In the genomic region with DNA sequence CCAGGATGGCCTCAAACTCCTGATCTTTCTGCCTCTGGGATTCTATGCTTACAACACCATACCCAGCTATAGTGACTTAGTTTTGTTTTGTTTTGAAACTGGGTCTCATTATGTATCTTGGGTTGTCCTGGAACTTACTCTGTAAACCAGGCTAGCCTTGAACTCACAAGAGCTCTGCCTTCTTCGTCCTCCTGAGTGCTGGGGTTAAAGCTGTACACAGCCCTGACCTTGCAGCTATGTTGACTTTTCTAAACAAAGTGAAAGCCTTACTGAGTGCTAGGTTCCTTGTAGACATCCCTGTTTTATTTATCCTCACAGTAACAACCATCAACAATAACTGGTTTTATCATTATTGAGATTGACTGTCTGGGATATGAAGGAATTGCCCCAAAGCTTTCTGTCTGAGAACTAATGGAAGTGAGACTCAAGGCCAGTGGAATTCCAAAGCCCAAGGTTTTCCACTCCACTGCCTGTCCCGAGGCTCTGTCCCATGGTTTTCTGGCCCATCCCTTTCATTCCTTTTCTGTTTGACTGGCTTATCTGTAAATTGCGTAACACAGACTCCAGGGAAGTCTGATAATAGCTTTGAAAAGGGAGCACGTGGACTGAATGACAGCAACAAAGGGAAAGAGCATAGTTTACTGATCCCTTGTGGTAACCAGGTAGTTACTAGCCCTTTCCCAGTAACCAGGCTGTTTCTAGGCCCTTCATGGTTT, we compare ENCODE assay signal across 9 mouse cellular contexts. TPM values are rescaled to one million over a fixed set of nuclear protein-coding genes. Genes with fewer than 3 reads are reported as not detected.
DNase-seq lines count a peak whose midpoint lies in the region; ATAC-seq and TF ChIP-seq lines count a peak whose summit lies in the region.
"Had no signal": no experiment of that assay in that cellular context is flagged by ENCODE, and none has a peak within 500 bp of the region (broad histone marks: within the 10 kb centered on the region; RNA-seq: fewer than 3 reads in every experiment).

No protein-coding gene starts in this region.

- intact Hi-C loops in heart, adult 2 months (cut with DNase I): no loop called here

- no peaks in the 10 kb centered on the region for H3K9me3 ChIP-seq in heart, embryonic 12.5 days (replicated peaks)
- H3K9me3 ChIP-seq in liver, embryonic 12.5 days (replicated peaks): no peaks in the 10 kb centered on the region
- no peaks in the 10 kb centered on the region for H3K9me3 ChIP-seq in forebrain, postnatal 0 days (ENCODE audit: low read length)
- H3K9me3 ChIP-seq: hindbrain, embryonic 15.5 days had no signal

- no peak overlapping the region for H3K4me3 ChIP-seq in heart, adult 2 months
- no peak overlapping the region for H3K4me3 ChIP-seq in heart, embryonic 12.5 days
- no peak overlapping the region for H3K4me3 ChIP-seq in liver, embryonic 12.5 days
- no peak overlapping the region for H3K4me3 ChIP-seq in small intestine, adult 2 months (ENCODE audit: low read depth, low read length)
- no peak overlapping the region for H3K4me3 ChIP-seq in forebrain, postnatal 0 days (ENCODE audit: low read depth, low read length)
- H3K4me3 ChIP-seq: hindbrain, embryonic 15.5 days had no signal

- no peak for TF ChIP-seq CTCF in heart, adult 2 months (IDR thresholded peaks at IDR 0.05)
- no peak for TF ChIP-seq CTCF in small intestine, adult 2 months (IDR thresholded peaks at IDR 0.05; ENCODE audit: extremely low read depth, insufficient read length, insufficient replicate concordance, low read depth, low read length)
- TF ChIP-seq CTCF in forebrain, postnatal 0 days (IDR thresholded peaks at IDR 0.05; ENCODE audit: low read depth): no peak

- DNase-seq in heart, adult 2 months: peak in 1 of 2 experiments; percentile 56
- DNase-seq in R1 (ENCODE audit: low read depth, low spot score): peak; percentile 23
- DNase-seq in left cerebral cortex, adult 9 months (ENCODE audit: low spot score in 2 of 2): no peak
- no peak for DNase-seq in forebrain, postnatal 0 days
- no peak for DNase-seq in cerebellum, postnatal 10 days

- no peak for ATAC-seq in heart, embryonic 12.5 days (ENCODE audit: insufficient number of reproducible peaks, low FRiP score)
- ATAC-seq in liver, embryonic 12.5 days: peak; percentile 47; the same call in 1 of the 2 replicates
- ATAC-seq in forebrain, postnatal 0 days: no peak

- H3K79me2 ChIP-seq in heart, adult 2 months (replicated peaks; ENCODE audit: control insufficient read depth, insufficient read depth, low read length): no peaks in the 10 kb centered on the region

- WGBS in heart, adult 2 months: 30% methylated on average over 4 of the region's 4 CpGs
- 21% methylated on average over 4 of the region's 4 CpGs for WGBS in heart, embryonic 12.5 days
- WGBS in liver, embryonic 12.5 days (ENCODE audit: insufficient replicate concordance): 33% methylated on average over 4 of the region's 4 CpGs
- WGBS in small intestine, adult 2 months: 22% methylated on average over 4 of the region's 4 CpGs
- 38% methylated on average over 4 of the region's 4 CpGs for WGBS in forebrain, postnatal 0 days

- peak; percentile 78 for TF ChIP-seq EP300 in heart, adult 2 months (IDR thresholded peaks at IDR 0.05; ENCODE audit: insufficient read depth, low read depth, low read length)

- no peak overlapping the region for H3K9ac ChIP-seq in heart, adult 2 months (ENCODE audit: low read depth, low read length)
- no peak overlapping the region for H3K9ac ChIP-seq in heart, embryonic 12.5 days
- no peak overlapping the region for H3K9ac ChIP-seq in liver, embryonic 12.5 days
- H3K9ac ChIP-seq in forebrain, postnatal 0 days: no peak overlapping the region
- H3K9ac ChIP-seq: hindbrain, embryonic 15.5 days had no signal

- H3K36me3 ChIP-seq in heart, adult 2 months (ENCODE audit: control insufficient read depth, insufficient read depth, low read length): no peaks in the 10 kb centered on the region; the same call in 1 of the 2 replicates
- H3K36me3 ChIP-seq in heart, embryonic 12.5 days: no peaks in the 10 kb centered on the region
- H3K36me3 ChIP-seq in liver, embryonic 12.5 days: no peaks in the 10 kb centered on the region
- H3K36me3 ChIP-seq in small intestine, adult 2 months (ENCODE audit: control insufficient read depth, insufficient read depth, low read length): no peaks in the 10 kb centered on the region
- no peaks in the 10 kb centered on the region for H3K36me3 ChIP-seq in forebrain, postnatal 0 days (ENCODE audit: insufficient read depth)
- H3K36me3 ChIP-seq: hindbrain, embryonic 15.5 days had no signal

- no peak for TF ChIP-seq POLR2A in heart, adult 2 months (IDR thresholded peaks at IDR 0.05; ENCODE audit: insufficient read depth, low read depth, low read length)
- no peak for TF ChIP-seq POLR2A in small intestine, adult 2 months (IDR thresholded peaks at IDR 0.05; ENCODE audit: low read depth, low read length)

- H3K4me2 ChIP-seq in heart, embryonic 12.5 days: no peak overlapping the region
- no peak overlapping the region for H3K4me2 ChIP-seq in liver, embryonic 12.5 days
- no peak overlapping the region for H3K4me2 ChIP-seq in forebrain, postnatal 0 days (ENCODE audit: low read depth)
- H3K4me2 ChIP-seq: hindbrain, embryonic 15.5 days had no signal

- H3K27me3 ChIP-seq in heart, adult 2 months (ENCODE audit: control insufficient read depth, insufficient read depth, low read length): no peaks in the 10 kb centered on the region
- no peaks in the 10 kb centered on the region for H3K27me3 ChIP-seq in heart, embryonic 12.5 days (replicated peaks)
- H3K27me3 ChIP-seq in liver, embryonic 12.5 days (replicated peaks): no peaks in the 10 kb centered on the region
- H3K27me3 ChIP-seq in small intestine, adult 2 months (ENCODE audit: control insufficient read depth, insufficient read depth, low read length): no peaks in the 10 kb centered on the region
- no peaks in the 10 kb centered on the region for H3K27me3 ChIP-seq in forebrain, postnatal 0 days (ENCODE audit: insufficient read depth, low read length)
- H3K27me3 ChIP-seq: hindbrain, embryonic 15.5 days had no signal

- H3K4me1 ChIP-seq in heart, adult 2 months (ENCODE audit: control insufficient read depth, insufficient read depth, low read length): peaks cover 6% of the 10 kb centered on the region
- peaks cover 9% of the 10 kb centered on the region; the same call in 1 of the 2 replicates for H3K4me1 ChIP-seq in heart, embryonic 12.5 days (replicated peaks)
- no peaks in the 10 kb centered on the region for H3K4me1 ChIP-seq in liver, embryonic 12.5 days
- peaks cover 29% of the 10 kb centered on the region for H3K4me1 ChIP-seq in small intestine, adult 2 months (ENCODE audit: control insufficient read depth, insufficient read depth, insufficient read length, low read length)
- H3K4me1 ChIP-seq in forebrain, postnatal 0 days (ENCODE audit: insufficient read depth): no peaks in the 10 kb centered on the region
- H3K4me1 ChIP-seq: hindbrain, embryonic 15.5 days had no signal

- peak overlapping the region; percentile 54 for H3K27ac ChIP-seq in heart, adult 2 months
- no peak overlapping the region for H3K27ac ChIP-seq in heart, embryonic 12.5 days (ENCODE audit: poor library complexity, severe bottlenecking)
- peak overlapping the region; percentile 11 for H3K27ac ChIP-seq in liver, embryonic 12.5 days
- H3K27ac ChIP-seq in small intestine, adult 2 months (ENCODE audit: insufficient read depth, low read depth, low read length): peak overlapping the region; percentile 97
- H3K27ac ChIP-seq in forebrain, postnatal 0 days (ENCODE audit: low read depth, low read length): no peak overlapping the region
- H3K27ac ChIP-seq: hindbrain, embryonic 15.5 days had no signal

RNA-seq across cellular contexts. Expression of a gene that starts 40.0 kb away (rescaled TPM):
- 10 to 100 TPM; 64.1 to 72.0 TPM for total RNA-seq in heart, adult 2 months (2021)
- 16.8 and 20.0 TPM in 2 replicates for polyA plus RNA-seq in heart, adult 2 months (2012; rRNA removed)
- polyA plus RNA-seq in heart, embryonic 12.5 days (2016; fragmentation: Nextera tagmentation; extraction: Ambion mirVana): 66.9 and 73.2 TPM in 2 replicates
- polyA plus RNA-seq in liver, embryonic 12.5 days (2016; fragmentation: Nextera tagmentation; extraction: Ambion mirVana): 35.2 and 37.9 TPM in 2 replicates
- polyA plus RNA-seq in small intestine, adult 2 months (2012; rRNA removed): 6.9 and 15.8 TPM in 2 replicates
- total RNA-seq in forebrain, postnatal 0 days (2014; rRNA removed): 16.2 and 16.3 TPM in 2 replicates
- polyA plus RNA-seq in forebrain, postnatal 0 days (2015; fragmentation: Nextera tagmentation; extraction: Ambion mirVana): 5.8 and 9.1 TPM in 2 replicates

Comparison
In these comparisons a context has a peak if more than half of its experiments do, and no peak if none do; other contexts are left out.
1. H3K27ac ChIP-seq: peak in heart, adult 2 months (single experiment), liver, embryonic 12.5 days (single experiment) and small intestine, adult 2 months (single experiment); none in heart, embryonic 12.5 days (single experiment) and forebrain, postnatal 0 days (single experiment).